Mouse (Mus musculus): ENCODE results near the gene Phlpp1. TPM values are rescaled to one million over a fixed set of nuclear protein-coding genes. Genes with fewer than 3 reads are reported as not detected.

Gene Phlpp1
- total and polyA plus RNA-seq, 3 experiments: 14.8 to 38.4 (median 20.9) TPM

GRCm38 (mm10) chr1:106345265-106345664, 173.7 kb downstream of the Phlpp1 start:
- dilution Hi-C loops (cut with MboI; ENCODE audit: extremely low pct_ligation_motif_present, extremely low pct_unique_long_range_greater_than_20kb, low sequenced_read_pairs): no loop called here
- peak; percentile 73 for DNase-seq (ENCODE audit: extremely low read depth)
- in situ Hi-C loops (cut with MboI; ENCODE audit: low pct_ligation_motif_present, low pct_unique_long_range_greater_than_20kb, low sequenced_read_pairs): no loop called here
- Histone ChIP-seq H3K27ac (ENCODE audit: insufficient read depth, low read depth) (peak overlapping the region; percentile 9; the same call in 1 of the 2 replicates), H3K27me3 (replicated peaks) (no peaks in the 10 kb centered on the region), H3K36me3 (replicated peaks in 1 of 2; ENCODE audit: control insufficient read depth in 1 of 2, insufficient read depth in 1 of 2, low read length in 1 of 2) (peaks cover 12 to 71% of the 10 kb centered on the region in 2 experiments), H3K4me1 (ENCODE audit: control insufficient read depth in 1 of 2, insufficient read depth in 2 of 2) (peaks cover 5 to 83% of the 10 kb centered on the region in 2 experiments), H3K4me2 (ENCODE audit: insufficient read depth, low read depth, poor library complexity, severe bottlenecking) (no peak overlapping the region), H3K9me3 (replicated peaks; ENCODE audit: low read length) (peaks cover 2% of the 10 kb centered on the region), H3K79me2 (replicated peaks; ENCODE audit: control insufficient read depth, extremely low read depth, insufficient read depth, poor library complexity, severe bottlenecking) (no peaks in the 10 kb centered on the region), H3K4me3 (replicated peaks in 1 of 3; ENCODE audit: low read depth in 2 of 3, low read length in 2 of 3, poor library complexity in 1 of 3) (no peak overlapping the region), H3K9ac (ENCODE audit: insufficient read depth, low read depth) (no peak overlapping the region)
- TF ChIP-seq TCF12 (IDR thresholded peaks at IDR 0.05; ENCODE audit: low read depth, low read length): 0 out of 2 replicates have a peak, but pooled peaks have one; percentile 12
- peak; percentile 83 for TF ChIP-seq BHLHE40 (IDR thresholded peaks at IDR 0.05; ENCODE audit: low read depth, low read length)
- peak; percentile 77 for TF ChIP-seq EP300 (IDR thresholded peaks at IDR 0.05; ENCODE audit: low read length)
- TF ChIP-seq ETS1 (conservative IDR thresholded peaks at IDR 0.05; ENCODE audit: low read depth, low read length): peak; percentile 74
- no peak for TF ChIP-seq ZKSCAN1 (IDR thresholded peaks at IDR 0.05; ENCODE audit: borderline replicate concordance, low read depth, low read length)
- peak; percentile 83 for TF ChIP-seq IRF4 (IDR thresholded peaks at IDR 0.05; ENCODE audit: low read depth, low read length)
- TF ChIP-seq MYC (IDR thresholded peaks at IDR 0.05; ENCODE audit: low read depth, low read length): 0 out of 2 replicates have a peak, but pooled peaks have one; percentile 28
- TF ChIP-seq JUN (IDR thresholded peaks at IDR 0.05; ENCODE audit: insufficient read depth, low read depth, low read length): peak; percentile 28; the same call in 1 of the 2 replicates
- TF ChIP-seq MXI1 (IDR thresholded peaks at IDR 0.05; ENCODE audit: low read depth, low read length): no peak
- 0 out of 2 replicates have a peak, but pooled peaks have one; percentile 26 for TF ChIP-seq JUND (conservative IDR thresholded peaks at IDR 0.05; ENCODE audit: low read depth, low read length)
- no peak for TF ChIP-seq CHD1 (IDR thresholded peaks at IDR 0.05; ENCODE audit: low read depth, low read length)

- TF ChIP-seq RAD21 (IDR thresholded peaks at IDR 0.05; ENCODE audit: low read depth, low read length) (peak; percentile 31), CTCF (conservative IDR thresholded peaks at IDR 0.05 in 1 of 2, IDR thresholded peaks at IDR 0.05 in 1 of 2; ENCODE audit: low read depth in 2 of 2, low read length in 2 of 2) (peak in 1 of 2 experiments; percentile 47; a peak in 2 of 4 replicates), ELF1 (IDR thresholded peaks at IDR 0.05; ENCODE audit: low read depth, low read length) (no peak), SMC3 (IDR thresholded peaks at IDR 0.05; ENCODE audit: low read depth, low read length) (peak; percentile 30), GABPA (IDR thresholded peaks at IDR 0.05; ENCODE audit: insufficient replicate concordance, low read depth, low read length) (no peak), PAX5 (IDR thresholded peaks at IDR 0.05; ENCODE audit: low read length) (no peak), POLR2A (IDR thresholded peaks at IDR 0.05; ENCODE audit: low read depth, low read length) (no peak)
- no peak overlapping the region for H3K9ac ChIP-seq (ENCODE audit: insufficient read depth, low read depth)
Measured at GRCm38 (mm10) chr1:106346776-106347175, 175.2 kb downstream of the Phlpp1 start.

More at GRCm38 (mm10) chr1:106346776-106347175, 175.2 kb downstream of the Phlpp1 start:
- Histone ChIP-seq H3K4me3 (replicated peaks in 1 of 3; ENCODE audit: low read depth in 2 of 3, low read length in 2 of 3, poor library complexity in 1 of 3) (no peak overlapping the region), H3K36me3 (replicated peaks in 1 of 2; ENCODE audit: control insufficient read depth in 1 of 2, insufficient read depth in 1 of 2, low read length in 1 of 2) (peaks cover 14 to 64% of the 10 kb centered on the region in 2 experiments), H3K9me3 (replicated peaks; ENCODE audit: low read length) (peaks cover 2% of the 10 kb centered on the region), H3K27me3 (replicated peaks) (no peaks in the 10 kb centered on the region), H3K79me2 (replicated peaks; ENCODE audit: control insufficient read depth, extremely low read depth, insufficient read depth, poor library complexity, severe bottlenecking) (no peaks in the 10 kb centered on the region), H3K4me2 (ENCODE audit: insufficient read depth, low read depth, poor library complexity, severe bottlenecking) (no peak overlapping the region), H3K4me1 (ENCODE audit: control insufficient read depth in 1 of 2, insufficient read depth in 2 of 2) (peaks cover 9 to 79% of the 10 kb centered on the region in 2 experiments), H3K27ac (ENCODE audit: insufficient read depth, low read depth) (no peak overlapping the region)
- DNase-seq (ENCODE audit: extremely low read depth): no peak
- in situ Hi-C loops (cut with MboI; ENCODE audit: low pct_ligation_motif_present, low pct_unique_long_range_greater_than_20kb, low sequenced_read_pairs): no loop called here
- dilution Hi-C loops (cut with MboI; ENCODE audit: extremely low pct_ligation_motif_present, extremely low pct_unique_long_range_greater_than_20kb, low sequenced_read_pairs): no loop called here

Data from CH12.LX (cell line).